Mouse (Mus musculus) inflammation-experienced regulatory T-cells, adult 6 months (primary cell): ENCODE results near the gene Ncf2. TPM values are rescaled to one million over a fixed set of nuclear protein-coding genes. Genes with fewer than 3 reads are reported as not detected.

Experiments
- ATAC-seq: one replicate; pipeline ENCODE4 v1.8.0; 2017
- polyA plus RNA-seq, 3 experiments: library from polyadenylated mRNA; unstranded; fragments of 100-300 nt; shearing (Covaris generic); gene quantifications; one replicate each; pipeline ENCODE4 v1.2.1; 2017

Gene Ncf2
- polyA plus RNA-seq, 3 experiments from 2014 or later: 2.4 to 5.4 (median 2.8) TPM

DNA sequence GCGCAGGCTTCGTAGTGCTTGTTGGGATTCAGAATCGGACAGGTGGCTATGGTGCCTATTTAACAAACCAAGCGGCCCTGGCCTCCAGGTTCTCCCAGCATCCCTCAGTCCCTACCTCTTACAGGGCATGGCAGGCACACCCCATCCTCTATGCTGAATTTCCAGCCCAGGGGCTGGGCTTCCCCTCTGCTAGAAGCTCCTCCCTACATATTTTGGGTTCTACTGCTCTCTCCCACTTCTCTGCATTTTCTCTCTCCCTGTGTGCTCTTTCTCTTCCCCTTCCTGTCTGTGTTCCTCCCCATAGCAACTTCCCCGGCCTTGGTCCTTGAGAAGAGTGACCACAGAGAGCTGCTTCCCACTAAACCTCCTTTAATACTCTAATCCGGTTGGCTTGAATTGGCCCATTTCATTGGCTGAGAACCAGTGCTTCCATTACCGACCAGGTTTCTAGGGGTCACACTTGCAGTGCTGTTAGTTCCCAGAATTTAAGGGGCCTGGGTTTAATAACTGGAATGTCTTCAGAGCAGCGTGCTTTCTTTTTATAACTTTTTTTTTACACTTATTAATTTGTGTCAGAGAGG, 3.2 kb upstream of the Ncf2 start:
- ATAC-seq: no peak

GRCm38 (mm10) chr1:152798125-152798524, 1.9 kb upstream of the Ncf2 start:
- ATAC-seq: no peak

DNA sequence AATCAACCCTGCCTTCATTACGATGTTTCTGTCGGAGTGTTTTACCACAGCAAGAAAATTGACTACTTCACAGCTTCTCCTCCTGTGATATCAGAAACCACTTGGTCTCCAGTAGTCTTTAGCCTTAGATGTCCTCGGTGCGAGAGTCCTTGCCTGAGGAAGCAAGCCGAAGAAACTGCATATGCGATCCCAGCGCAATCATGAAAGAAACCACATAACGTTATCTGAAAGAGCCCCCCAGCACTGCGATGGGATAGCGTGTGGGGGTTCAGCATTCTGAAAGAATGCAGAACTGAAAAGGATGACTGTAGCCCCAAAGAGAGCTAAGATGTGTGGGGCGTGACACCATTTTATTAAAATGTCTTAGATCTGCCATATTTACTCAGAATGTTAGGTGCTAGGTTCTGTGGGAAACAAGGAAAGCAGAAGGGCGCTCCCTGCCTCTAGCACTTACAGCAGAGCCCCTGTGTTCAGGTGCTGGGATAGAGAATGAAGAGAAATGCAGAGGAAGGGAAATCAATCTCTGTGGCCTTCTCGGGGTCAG, 711 bp downstream of the Ncf2 start:
- no peak for ATAC-seq

GRCm38 (mm10) chr1:152804907-152805306, 4.9 kb downstream of the Ncf2 start:
- ATAC-seq: no peak

- no peak for ATAC-seq
Measured at GRCm38 (mm10) chr1:152807619-152808391, 7.8 kb downstream of the Ncf2 start.

GRCm38 (mm10) chr1:152808392-152808680, 8.3 kb downstream of the Ncf2 start:
- no peak for ATAC-seq

DNA sequence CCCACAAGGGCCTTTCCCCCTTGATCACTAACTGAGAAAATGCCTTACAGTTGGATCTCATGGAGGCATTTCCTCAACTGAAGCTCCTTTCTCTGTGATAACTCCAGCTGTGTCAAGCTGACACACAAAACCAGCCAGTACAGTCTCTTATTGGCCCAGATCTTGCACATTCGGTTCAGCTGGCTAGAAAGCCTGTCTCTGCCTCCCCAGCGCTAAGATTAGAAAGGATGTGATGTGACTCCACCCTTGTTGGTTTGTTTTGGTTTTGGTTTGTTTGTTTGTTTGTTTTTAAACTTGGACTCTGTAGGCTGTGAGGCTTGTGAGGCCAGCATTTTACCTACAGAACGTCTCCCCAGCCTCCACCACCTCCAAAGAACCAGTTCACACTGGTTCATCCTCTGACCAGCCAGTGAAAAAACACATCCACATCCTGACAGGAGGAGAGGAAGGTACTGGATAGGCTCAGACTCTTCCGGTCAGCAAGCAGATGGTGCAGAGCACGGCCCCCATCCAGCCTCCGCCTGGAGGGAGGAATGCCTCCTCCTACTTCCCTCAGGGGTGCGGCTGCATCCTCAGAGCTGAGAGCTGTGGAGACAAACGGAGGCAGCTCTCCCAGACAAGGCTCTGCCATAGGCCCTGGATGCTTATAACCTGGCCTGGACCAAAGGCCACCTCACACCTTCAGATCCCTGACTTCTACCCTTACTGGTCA, 9.7 kb downstream of the Ncf2 start:
- ATAC-seq: no peak

DNA sequence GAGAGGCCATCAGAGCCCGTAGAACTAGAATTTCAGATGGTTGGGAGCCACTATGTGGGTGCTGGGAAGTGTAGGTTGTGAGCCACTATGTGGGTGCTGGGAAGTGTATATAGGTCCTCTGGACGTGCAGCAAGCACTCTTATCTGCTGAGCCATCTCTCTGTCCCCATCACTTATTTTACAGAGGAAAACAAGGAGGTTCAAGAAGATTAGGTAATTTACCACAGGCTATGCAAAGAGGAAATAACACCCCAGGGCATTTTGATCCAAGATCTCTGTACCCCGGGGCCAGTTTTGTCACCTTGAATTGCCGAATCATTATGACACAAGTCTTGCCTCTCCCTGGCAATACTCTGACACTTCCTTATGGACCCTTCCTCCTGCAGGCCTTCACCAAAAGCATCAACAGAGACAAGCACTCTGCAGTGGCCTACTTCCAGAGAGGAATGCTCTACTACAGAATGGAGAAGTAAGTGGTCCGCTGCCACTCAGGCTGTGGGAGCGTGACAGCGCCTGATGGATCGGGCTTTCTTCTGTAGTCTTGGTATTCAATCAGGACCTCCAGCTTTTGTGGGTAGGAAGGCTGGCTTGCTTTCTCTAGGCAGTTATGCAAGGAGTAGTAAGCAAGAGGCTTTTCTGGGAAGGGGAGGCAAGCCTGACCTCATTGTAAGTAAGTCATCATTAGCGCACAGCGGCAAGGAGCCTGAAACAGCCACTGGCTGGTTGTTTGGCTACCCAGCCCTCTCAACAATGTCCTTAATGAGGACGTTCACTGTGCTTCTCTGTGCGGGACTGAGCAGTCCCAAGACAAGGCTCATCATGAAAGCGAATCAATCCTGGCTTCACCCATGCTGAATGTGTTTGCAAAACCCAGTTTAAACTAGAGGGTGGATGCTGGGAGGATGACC, 10.8 kb downstream of the Ncf2 start:
- ATAC-seq: no peak

DNA sequence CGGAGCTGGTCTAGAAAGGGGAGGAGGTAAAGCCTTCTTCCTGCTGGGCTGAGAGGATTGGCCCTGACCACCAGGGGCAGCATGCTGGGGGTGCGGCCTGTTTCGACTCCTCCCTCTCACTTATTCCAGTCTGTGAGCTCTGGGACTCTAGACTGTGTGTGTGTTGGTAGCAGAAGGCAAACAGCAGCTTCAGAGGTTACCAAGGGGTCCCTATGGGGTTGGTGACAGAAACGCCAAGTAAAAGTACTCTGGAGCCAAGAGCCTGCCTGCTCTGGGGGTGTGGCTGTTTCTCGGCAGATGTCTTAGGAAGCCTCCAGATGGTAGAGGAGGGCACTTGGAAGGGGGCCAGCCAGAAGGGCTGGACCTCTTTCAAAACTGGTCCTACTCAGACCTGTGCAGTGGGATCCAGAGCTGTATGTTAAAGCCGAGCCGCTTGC, 15.3 kb downstream of the Ncf2 start:
- no peak for ATAC-seq

DNA sequence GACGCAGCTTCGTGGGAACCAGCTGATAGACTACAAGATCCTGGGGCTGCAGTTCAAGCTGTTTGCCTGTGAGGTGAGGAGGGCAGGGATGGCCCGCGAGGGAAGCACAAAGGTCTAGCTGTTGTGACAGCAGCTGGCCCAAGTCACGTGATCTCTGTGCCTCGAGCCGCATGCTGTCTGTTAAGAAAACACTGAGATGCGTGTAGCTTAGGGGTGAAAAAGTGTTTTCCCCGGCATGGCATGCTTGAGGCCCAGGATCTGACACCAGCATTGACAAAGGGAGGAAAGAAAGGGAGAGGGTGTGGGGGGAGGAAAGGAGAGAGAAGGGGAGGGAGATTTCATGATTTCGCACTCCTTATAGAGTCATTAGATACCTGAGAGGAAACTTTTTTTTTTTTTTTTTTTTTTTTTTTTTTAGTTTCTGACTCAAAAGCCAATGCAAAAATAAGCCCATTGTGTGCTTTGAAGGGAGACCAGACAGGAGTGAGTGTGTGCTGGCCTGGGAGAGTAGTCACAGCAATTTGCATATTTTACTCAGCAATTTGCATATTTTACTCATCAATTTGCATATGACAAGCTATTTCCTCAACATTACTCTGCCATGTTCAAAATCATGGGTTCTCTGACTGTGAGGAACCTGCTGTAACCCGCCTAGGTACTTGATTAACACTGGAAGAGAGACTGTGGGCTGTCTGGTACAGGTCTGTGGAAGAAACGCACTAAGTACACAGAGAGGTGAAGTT, 17.2 kb downstream of the Ncf2 start:
- no peak for ATAC-seq

- ATAC-seq: no peak
Measured at GRCm38 (mm10) chr1:152817794-152818193, 17.8 kb downstream of the Ncf2 start.

DNA sequence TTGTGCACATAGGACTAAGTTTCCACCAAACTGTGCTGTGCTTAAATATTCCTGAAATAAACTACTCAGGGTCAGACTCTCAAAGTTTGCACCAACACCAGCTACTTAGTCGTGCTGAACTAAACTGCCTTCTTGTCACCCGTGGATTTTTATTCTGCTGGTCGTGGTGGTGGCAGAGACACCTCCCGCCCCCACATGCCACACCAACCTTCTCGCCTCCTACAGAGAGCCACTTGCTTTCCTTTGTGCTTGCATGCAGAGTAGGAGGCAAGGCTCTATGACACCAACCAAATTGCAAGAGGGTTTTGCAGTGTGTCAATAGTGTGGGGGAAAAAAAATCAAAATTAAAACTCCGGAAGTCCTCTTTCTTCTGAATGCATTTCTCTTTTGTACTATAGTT, 19.6 kb downstream of the Ncf2 start:
- ATAC-seq: no peak

GRCm38 (mm10) chr1:152820911-152821695, 21.1 kb downstream of the Ncf2 start:
- no peak for ATAC-seq

DNA sequence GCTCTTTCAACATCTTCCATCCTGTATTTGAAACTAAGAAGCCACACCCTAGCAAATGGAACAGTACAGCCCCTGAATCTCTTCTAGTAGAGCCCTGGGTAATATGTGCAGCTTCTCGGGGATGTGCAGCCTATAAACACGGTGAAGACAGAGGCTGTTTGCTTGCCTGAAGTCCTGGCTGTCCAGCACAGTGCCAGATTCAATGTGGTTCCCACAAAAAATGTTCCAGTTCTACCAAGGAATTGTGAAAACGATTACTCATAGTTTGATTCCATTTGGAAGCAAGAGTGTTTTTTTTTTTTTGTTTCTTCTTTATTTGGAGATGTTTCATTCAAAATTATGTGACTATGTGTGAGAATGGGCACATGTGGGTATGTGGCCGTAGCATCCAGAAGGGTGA, 21.8 kb downstream of the Ncf2 start:
- ATAC-seq: no peak

DNA sequence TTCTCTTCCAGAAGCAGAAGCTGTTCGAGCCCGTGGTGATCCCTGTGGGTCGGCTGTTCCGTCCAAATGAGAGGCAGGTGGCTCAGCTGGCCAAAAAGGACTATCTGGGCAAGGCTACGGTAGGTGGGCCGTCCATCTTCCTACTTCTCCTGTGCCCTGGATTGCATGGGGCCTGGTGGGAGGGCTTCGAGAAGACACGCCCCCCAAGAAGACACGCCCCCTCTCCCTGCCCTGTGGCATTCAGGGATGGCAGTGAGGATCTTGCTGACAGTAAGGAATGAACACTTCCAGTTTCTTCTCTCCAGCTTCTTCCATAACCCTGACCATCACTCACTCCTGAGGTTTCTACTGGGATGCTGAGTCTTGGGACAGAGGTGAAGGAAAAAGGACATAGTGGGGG, 24.2 kb downstream of the Ncf2 start:
- no peak for ATAC-seq

DNA sequence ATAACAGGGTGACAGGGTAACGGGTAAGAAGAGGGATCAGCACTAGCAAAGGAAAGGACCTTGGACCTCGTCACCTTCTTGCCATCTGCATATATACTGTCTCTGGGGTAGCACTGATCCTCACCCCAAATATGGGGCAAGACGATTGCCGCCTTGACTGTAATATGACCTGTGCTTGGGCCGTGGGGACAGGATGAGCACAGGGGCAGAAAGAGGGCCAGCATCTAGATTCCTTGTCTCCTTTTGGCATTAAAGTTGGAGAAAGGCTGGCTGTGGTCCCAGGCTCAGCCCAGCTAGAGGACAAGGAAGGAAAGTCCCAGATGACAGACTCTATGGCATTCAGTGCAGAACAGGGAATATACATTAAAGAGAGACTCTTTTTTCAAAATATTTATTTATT, 26.5 kb downstream of the Ncf2 start:
- ATAC-seq: no peak

GRCm38 (mm10) chr1:152828168-152828567, 28.2 kb downstream of the Ncf2 start:
- ATAC-seq: no peak

- ATAC-seq: no peak
Measured at GRCm38 (mm10) chr1:152828637-152829355, 28.8 kb downstream of the Ncf2 start.

GRCm38 (mm10) chr1:152830054-152830453, 30.1 kb downstream of the Ncf2 start:
- no peak for ATAC-seq

DNA sequence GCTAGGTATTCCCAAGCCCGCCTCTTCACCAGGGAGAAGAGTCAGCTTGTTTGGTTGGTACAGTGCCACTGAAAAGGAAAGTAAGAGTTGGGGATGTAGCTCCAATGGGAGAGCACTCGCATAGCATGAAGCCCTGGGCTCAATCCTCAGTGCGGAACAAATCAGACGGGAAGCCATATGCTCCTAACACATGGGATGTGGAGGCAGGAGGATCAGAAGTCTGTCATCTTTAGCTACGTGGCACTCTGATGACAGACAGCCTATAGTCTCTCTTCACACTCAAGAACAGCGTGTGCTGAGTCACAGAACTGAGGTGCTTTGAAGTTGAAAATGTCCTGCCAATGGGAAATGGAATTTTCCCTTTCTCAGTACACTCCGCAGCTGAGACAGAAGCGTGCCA, 31.0 kb downstream of the Ncf2 start:
- no peak for ATAC-seq
